Mouse (Mus musculus) ES-Bruce4 (cell line): ENCODE measurements around the gene Slc25a40.

Experiments used
- CTCF ChIP-seq: IDR thresholded peaks from one replicate; pipeline ENCODE4 v1.8.1; 2011; ENCODE audit warnings: low read depth, low read length
- EP300 ChIP-seq: IDR thresholded peaks from 2 replicates; pipeline ENCODE4 v1.6.1; 2011; ENCODE audit warnings: low read depth, low read length; ENCODE audit not compliant: insufficient read depth
- POLR2A ChIP-seq: IDR thresholded peaks from one replicate; pipeline ENCODE4 v1.8.1; 2011; ENCODE audit warnings: low read length; ENCODE audit not compliant: insufficient read depth

DNA sequence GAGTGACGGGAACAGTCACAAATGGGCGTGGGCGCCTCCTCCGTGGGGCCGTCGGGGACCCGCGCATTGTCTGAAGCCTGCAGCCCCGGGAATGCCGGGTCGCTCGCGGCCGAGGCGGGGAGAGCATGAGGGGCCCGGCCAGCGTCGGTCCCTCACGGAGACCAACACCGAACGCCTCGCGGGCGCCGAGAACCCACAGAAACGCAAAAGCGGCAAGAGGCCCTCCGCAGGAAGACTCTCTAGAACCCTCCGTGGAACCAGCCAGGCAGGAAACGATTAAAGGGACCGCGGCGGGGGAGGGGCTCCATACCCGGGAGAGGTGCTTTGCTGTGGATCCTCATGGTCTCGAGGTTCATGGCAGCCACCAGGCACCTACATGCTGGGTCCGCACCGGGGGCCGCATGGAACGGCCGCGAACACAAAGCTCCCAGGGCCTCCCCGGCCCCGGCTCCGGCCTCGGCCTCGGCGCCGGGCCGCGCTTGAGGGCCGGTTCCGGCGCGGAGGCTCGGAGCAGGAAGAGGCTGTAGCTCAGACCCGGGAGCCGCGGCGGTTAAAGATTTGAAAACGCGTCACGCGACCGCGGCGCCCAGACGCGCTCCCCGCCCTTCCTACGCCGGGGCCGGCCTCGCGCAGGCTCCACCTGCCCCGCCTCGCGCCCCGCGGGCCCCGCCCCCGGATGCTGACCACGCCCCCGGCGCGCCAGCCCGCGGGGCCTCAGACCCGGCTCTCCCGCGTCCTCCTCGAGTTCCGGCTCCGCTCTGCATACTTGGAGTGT is at the start of gene Slc25a40, which contains the start of gene Dbf4:
- no peak for TF ChIP-seq CTCF
- peak; percentile 81 for TF ChIP-seq POLR2A
- 0 out of 2 replicates have a peak, but pooled peaks have one; percentile 17 for TF ChIP-seq EP300
